Mouse (Mus musculus) mesoderm, embryonic 11.5 days (tissue): Measurements from ENCODE around the gene Rhof.

ENCODE experiments used
- DNase-seq: peaks from one replicate; pipeline ENCODE4 v3.0.0-alpha.2; 2012; ENCODE audit warnings: low read depth, low spot score

Rhof gene

GRCm38 (mm10) chr5:123132308-123133071 lies at the start of gene Rhof:
Rhof (minus strand) TSS chr5:123132692.
- peak; percentile 71 for DNase-seq

DNA sequence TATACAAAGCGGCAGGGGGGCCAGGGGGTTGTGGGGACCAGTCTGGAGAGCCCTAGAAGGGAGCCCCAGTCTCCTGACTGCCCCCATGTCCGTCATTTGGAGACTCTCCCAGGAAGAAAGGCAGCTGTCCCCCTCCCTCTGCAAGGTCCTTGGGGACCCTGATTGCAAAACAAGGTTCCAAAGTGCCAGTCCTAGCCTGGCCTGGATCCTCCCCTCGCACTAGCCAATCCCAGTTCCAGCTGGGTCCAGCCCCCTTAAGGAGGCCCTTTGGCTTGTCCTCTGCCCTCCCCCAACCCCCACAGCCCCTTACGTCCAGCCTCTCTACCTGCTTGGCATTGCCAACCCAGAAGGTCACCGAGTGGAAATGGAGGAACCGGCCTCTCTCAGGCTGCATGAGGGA lies 49.0 kb upstream of the Rhof start:
- no peak for DNase-seq

DNA sequence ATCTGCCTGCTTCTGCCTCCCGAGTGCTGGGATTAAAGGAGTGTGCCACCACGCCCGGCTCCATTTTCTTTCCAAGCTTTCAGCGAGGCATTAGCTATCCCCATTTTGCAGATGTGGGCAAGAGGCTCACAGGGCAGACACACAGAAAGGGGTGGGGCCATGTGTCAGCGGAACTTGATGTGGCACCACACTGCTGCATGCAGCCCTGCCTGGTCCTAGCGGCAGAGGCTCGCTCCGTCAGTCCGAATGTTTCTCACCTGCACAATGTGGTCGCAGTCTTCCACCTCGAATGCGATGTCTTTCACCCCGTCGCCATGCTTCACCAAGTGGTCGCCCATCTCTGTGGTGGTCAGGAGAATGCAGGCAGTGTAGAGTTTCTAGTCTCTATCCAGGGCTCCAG lies 47.9 kb upstream of the Rhof start:
- DNase-seq: no peak

DNA sequence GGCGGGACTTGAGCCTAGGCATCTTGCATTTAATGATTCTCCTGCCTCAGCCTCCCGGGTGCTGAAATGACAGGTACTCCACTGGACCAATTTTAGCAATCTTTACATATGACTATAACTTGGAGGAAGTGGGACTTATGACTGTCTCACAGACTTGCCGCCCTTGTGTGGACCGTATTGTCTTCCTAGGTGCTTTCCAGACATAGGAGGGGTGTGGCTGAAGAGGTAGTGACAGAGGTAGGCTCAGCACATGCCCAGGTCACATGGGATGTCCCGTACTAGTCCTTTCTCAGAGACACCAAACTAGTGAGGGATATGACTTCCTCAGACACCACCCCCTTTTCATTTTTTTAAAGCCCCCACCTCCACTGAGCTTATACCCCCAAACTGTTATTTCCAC lies 46.3 kb upstream of the Rhof start:
- no peak for DNase-seq

DNA sequence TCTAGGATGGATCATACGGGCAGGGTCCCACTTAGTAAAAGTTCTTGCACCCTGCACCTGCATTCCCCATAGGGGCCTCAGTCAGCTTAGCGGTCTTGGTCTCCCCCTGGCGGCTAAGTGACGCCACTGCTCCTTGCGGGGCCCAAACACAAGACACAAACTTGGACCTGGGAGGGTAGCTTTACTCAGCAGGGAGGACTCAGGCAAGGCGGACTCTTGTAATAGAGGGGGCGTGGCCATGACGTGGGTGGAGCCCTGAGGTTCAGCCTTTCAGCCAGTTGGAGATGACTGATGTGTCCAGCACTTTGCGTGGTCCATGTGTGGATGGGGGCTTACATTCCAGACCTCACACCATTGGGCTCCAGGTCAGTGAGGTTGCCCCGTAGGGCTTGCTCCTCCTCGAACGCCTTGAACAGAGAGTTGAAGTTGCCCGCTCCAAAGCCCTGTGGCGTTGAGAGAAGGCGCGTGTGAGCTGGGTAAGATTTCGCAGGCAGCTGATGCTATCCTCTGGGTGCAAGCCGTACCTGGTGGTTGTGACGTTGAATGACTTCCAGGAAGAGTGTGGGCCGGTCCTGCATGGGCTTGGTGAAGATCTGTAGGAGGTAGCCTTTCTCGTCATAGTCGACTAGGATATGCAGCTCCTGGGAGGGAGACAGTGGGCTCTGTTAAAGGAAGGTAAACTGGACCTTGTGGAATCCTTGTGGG lies 39.3 kb upstream of the Rhof start:
- peak; percentile 93 for DNase-seq

- DNase-seq: no peak
These were observed 37.9 kb upstream of the Rhof start for GRCm38 (mm10) chr5:123170365-123170764.

- DNase-seq: no peak
These were observed 36.8 kb upstream of the Rhof start, which contains the start of gene Psmd9 for GRCm38 (mm10) chr5:123169284-123169683. Psmd9 (plus strand) TSS chr5:123169413.

DNA sequence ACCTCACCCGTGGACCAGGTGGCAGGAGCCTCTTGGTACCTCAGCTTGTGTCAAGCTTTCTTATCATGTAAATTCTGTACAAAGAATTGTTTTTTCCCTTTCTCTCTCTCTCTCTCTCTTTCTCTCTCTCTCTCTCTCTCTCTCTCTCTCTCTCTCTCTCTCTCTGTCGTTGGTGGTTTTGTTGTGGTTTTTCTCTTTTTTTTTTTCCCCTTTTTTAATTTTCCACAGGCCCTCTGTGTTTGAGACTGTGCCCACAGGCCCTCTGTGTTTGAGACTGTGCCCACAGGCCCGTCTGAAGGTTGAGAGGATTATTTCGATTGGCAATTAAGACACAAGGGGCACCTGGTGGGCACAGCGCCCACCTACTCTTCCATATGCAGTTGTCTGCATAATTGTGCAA lies 35.1 kb upstream of the Rhof start:
- DNase-seq: no peak

DNA sequence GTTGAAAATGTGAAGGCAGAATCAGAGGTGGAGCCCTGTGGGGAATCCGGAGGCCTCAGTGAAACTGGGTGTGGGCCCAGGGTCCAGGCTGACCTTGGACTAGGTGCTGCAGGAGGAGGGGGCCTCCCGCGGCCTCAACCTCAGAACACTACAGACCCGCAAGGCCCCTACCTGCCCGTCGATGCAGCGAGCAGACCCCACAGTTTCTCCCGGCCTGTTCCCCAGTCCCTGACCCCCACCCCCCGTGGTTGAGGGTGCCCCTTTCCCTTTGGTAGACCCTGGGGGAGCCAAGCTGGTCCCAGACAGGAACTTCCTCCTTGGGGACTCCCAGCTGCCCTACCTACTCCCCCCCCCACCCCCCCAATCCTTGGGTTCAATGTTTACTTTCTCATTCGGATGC lies 33.9 kb upstream of the Rhof start:
- DNase-seq: no peak

DNA sequence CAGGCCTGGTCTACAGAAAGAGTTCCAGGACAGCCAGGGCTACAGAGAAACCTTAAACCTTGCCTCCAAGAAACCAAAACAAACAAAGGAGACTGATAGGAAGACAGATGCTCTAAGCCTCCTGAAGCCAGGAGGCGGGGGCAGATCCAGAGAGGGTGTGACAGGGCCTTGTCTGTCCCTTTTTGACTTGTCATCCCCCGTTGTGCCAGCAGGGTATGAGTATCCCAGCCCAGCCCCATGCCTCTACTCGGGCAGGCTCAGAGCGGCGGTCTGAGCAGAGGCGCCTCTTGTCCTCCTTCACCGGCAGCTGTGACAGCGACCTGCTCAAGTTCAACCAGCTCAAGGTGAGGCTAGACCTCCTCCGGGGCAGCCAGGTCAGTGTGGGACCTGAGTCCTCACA lies 30.4 kb upstream of the Rhof start:
- no peak for DNase-seq

DNA sequence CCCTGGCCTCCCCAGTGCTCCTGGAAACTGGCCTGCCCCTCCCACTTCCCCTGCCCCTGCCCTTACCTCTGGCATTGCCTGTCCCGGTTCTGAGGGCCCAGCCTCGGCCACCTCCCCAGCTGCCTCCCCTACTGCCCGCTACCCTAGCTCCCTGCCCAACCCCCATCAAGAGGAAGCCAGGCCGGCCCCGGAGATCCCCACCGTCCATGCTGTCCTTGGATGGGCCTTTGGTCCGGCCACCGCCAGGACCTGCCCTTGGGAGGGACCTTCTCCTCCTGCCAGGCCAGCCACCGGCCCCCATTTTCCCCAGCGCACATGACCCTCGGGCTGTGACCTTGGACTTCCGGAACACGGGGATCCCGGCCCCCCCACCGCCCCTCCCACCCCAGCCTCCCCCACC lies 27.8 kb upstream of the Rhof start:
- DNase-seq: no peak

- no peak for DNase-seq
These were observed 27.4 kb upstream of the Rhof start for GRCm38 (mm10) chr5:123159866-123160265.

- DNase-seq: no peak
These were observed 27.0 kb upstream of the Rhof start for GRCm38 (mm10) chr5:123159446-123159845.

- DNase-seq: no peak
These were observed 25.5 kb upstream of the Rhof start for GRCm38 (mm10) chr5:123157972-123158371.

- DNase-seq: no peak
These were observed 24.3 kb upstream of the Rhof start for GRCm38 (mm10) chr5:123156763-123157162.

DNA sequence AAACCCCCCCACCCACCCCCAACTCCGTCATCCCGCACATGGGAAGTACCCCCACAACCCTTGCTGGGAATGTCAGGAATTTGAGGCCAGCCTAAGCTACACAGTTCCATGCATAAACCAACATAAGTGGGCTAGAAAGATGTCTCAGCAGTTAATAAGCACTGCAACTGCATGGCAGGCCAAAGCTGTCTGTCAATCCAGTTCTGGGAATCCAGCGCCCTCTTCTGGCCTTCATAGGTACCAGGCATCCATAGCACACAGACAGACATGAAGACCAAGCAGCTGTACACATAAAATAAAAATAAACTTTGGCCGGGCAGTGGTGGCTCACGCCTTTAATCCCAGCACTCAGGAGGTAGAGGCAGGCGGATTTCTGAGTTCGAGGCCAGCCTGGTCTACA lies 22.9 kb upstream of the Rhof start:
- DNase-seq: peak; percentile 81

DNA sequence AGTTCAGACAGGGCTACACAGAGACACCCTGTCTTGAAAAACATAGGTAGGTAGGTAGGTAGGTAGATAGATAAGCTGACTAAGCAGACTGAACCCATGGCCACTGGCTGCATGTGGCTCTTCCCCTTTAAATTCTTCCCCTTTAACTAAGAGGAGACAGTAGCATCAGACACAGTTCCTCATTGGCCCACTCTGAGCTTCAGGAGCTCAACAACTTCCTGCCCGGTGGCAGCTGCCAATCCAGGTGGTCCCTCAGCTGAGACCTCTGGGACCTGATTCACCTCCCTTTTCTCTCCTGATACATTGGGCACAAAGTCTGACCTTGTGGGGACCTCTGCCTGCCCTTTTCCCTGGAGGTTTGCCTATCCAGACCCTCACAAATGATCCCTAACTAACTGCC lies 20.4 kb upstream of the Rhof start:
- DNase-seq: no peak

- no peak for DNase-seq
These were observed 19.3 kb upstream of the Rhof start for GRCm38 (mm10) chr5:123151707-123152362.

GRCm38 (mm10) chr5:123151077-123151476 lies 18.6 kb upstream of the Rhof start:
- no peak for DNase-seq

DNA sequence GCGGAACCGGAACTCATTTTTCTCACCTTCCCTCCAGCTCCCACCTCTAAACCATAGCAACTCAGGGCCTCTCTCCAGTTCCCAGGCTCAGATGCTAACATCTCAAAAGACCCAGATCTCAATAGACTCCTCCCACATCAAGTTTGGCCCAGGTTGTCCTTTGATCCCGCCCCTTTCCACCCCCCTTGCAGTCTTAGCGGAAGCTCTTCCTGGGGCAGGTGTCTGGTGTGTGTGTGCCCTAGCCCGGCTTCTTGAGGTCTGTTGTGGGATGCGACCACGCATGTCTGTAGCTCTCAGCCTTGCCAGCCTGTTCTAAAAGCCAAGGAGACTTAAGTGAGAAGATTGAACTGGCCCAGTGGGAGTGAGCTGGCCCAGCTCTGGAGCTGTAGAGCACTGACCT lies 18.1 kb upstream of the Rhof start:
- no peak for DNase-seq

DNA sequence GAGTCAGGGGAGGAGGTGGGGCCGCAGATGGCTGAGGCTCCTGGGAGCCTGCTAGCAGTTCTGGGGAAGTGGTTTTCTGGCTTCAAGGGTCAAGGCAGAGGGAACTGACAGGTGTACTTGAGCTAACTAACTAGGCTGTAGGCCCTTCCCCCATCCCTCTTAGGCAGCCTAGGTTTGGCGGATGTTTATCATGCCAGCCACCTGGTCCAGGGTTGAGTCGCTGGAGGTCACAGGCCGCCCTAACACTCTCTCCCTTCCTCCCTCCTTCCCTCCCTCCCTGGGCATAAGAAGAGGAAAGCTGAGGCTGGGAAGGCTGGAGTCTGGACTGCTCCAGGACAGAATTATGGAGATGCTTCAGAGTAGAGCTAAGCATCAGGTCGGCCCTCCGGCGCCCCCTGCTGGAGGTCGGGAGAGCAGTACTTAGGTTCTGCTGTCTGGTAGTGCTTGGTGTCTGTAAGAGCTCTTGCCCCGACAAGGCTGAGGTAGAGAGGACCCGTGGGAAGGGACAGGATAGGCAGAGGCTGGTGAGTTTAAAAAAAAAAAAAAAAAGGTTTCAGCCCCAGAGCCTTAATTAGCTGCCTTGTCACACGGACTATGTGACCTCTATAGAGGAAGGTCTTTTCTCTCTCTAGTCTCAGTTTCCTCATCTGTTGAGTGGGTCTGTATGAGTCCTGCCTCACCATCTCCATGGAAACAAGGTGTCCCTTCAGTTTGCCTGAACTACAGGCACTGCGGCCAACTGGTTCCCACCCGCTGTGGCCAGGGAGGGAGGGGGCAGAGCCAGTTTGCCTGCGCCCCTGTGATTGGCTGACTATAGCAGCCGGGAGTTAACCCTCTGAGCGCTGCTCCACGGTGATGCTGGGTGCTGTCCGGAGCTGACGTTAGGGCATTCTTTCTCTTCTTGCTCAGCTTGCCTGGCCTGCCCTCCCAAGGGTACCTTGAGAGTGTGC lies 17.2 kb upstream of the Rhof start:
- DNase-seq: peak; percentile 92
